Mouse (Mus musculus): Measurements from ENCODE around the gene Slc23a2.

GRCm38 (mm10) chr2:132051798-132052197, 93.1 kb downstream of the Slc23a2 start:
- no peak for TF ChIP-seq CTCF (conservative IDR thresholded peaks at IDR 0.05; ENCODE audit: low read length)
- TF ChIP-seq NANOG (IDR thresholded peaks at IDR 0.05; ENCODE audit: borderline replicate concordance, low read length) = no peak

Measured in E14TG2a.4 (cell line).